Mouse (Mus musculus) lung, postnatal 14 days (tissue): Measurements from ENCODE around the gene Foxn3.

Experiments
- DNase-seq: peaks from one replicate; pipeline ENCODE4 v3.0.0; 2021

Gene Foxn3

DNA sequence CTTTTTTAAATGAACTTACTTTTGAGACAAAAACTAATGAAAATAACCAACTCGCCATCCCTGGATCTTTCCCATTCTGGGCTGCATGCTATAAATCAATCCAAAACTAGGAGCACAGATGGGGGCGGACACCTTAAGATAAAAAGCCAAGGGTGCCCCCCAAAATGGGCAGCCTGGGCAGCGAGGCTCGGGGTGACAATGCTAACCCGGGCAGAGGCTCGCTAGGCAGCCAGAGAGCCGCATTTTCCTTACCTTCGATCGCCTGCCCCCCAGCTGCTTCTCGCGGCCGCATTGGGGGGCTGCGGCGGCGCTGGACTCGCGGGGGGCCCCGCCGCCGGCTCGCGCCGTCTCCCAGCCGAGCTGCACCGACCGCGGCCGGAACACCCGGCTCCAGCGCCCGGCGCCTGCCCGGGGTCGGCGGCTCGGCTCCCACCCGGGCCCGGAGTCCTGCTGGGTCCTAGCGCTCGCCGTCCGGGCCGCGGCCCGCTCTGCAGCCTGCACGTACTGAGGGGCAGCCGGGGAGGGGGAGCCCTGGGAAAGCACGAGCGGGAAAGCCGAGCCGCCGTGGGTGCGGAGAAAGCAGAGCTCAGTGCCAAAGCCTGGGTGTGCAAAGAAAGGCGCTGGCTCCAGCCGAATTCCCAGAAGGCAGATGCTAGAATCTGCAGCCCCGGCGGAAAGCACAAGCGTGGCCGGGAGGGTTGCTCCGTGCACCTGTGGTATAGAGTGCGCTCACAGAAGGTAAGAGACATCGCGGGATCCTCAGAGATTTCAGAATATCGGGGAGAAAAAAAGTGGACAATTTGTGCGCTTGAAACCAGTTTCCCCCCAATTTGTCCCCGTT, at the start of gene Foxn3:
Gene Foxn3 (minus strand): TSS at position 364 of the 841 bp plus-strand sequence.
- peak; percentile 77 for DNase-seq

DNA sequence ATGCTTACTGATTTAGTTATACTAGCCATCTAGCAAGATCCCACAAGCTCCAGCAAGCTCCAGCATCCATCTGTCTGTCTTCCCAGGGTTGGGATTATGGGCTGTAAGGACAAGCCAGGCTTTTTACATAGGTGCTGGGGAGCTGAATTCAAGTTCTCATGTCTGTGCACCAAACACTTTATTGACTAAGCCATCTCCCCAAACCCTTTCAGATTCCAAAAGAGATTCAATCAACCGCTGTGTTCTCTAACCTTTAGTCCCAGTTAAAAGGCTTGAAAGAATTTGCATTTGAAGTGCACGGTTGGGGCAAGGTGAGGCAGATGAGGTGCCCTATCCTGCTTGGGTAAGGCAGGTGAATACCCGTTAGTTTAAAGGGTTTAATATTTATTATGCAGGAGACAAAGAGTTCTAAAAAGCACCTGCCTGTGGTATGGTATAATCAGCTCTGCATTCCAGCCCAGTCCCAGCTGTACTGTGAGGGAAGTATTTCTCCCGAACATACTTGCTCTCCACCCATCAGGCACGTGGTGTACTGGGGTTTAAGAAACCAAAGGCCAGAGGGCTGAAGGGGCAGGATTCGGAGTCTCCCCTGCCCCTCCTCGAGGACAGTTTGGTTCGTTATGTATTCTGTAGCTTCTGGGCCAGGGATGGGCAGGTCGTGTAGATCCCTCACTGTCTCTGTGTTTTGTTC, 48.9 kb upstream of the Foxn3 start:
- no peak for DNase-seq

DNA sequence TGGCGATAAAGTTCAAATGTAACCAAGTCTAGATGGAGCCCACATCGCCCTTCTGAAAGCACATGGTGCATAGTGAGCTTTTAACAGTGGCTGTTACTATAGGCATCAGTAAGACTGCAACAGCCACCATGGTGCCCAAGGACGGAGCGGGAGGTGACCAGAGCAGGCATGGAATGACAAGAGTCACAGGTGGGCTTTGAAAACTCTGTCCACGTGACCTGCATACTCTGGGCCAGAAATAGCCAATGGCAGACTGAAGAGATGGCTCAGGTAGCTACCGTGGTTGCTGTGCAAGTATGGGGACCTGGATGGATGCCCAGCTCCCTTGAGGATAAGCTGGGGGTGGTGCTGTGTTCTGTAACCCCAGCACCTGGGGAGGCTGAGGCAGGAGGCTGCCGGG, 47.5 kb upstream of the Foxn3 start:
- no peak for DNase-seq

DNA sequence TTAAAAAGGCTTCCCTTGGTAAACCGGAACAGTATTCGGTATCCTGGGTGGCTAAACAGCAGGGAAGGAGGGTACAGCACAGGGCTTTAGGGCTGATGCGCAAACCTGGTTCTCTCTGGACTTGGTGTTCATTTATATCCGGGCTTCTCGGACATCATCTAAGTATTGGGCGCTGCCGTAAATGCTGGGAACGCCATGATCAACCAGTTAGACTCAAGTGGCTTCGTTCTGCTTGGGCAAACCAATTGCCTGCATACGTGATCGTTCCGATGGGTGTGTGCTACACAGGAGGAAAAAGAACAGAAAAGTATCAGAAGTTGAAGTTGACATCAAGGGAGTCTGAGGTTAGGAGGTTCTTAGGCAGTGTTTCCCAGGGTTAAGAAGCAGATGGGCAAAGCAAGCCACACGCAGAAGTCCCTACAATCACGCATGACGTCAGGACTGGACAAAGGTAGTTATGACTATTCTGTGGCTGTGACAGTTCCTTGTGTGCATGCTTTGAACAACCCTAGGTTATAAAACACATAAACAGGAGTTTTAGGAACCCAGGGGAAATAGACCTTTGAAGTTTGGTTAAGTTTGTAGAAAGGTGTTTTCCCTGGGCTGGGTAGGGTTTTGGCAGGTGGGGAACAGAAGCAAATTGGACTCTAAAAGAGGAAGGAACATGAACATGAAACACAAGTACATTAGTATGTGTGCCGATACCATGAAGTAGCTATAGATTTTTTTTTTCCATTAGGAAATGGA, 46.9 kb upstream of the Foxn3 start:
- no peak for DNase-seq

DNA sequence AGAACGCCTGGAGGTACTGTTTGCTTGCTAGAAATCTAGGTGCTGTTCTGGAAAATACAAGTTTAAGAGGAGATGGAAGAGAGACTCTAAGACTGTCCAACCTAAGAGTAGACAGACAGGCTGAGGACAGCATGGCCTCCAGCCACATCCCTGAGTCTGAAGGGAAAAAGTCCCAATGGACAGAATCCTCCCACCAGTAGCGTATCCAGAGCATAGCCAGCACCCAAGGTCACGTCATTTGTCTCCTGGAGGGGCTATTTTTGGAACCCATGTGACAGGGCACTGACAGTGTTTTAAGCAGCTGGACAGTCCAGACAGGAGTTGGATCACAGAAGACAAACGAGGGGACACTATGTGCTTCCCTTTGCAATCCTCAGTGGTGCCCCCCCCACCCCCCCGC, 46.3 kb upstream of the Foxn3 start:
- no peak for DNase-seq

DNA sequence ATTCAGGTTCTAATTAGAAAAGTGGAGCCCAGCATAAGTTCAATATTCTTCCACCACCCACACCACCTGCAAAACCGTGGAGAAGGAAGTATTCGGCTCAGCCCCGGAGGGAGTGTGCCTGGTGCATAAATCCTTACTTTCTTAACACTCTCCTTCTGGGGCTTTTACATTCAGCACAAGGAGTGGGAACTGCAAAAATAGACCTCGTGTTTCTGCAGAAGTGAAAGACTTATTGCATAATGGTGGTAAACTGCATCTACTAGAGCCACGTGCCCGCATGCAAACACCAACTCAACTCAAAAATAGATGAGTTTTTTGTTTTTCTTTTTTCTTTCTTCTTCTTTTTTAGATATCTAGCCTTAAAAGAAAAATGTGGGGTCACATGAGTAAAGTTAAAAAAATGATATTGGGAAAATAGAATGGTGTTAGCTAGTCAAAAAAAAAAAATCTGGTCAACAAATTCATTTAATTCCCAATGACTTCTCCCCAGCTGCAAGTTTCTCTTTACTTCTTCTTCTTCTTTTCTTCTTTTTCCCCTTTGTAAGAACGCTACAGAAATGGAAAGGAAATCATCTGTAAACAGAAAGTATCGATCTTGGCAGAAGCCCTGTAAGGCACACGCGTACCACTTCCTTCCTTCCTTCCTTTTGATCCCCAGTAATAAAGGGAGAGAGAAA, 45.0 kb upstream of the Foxn3 start:
- DNase-seq, result no peak

DNA sequence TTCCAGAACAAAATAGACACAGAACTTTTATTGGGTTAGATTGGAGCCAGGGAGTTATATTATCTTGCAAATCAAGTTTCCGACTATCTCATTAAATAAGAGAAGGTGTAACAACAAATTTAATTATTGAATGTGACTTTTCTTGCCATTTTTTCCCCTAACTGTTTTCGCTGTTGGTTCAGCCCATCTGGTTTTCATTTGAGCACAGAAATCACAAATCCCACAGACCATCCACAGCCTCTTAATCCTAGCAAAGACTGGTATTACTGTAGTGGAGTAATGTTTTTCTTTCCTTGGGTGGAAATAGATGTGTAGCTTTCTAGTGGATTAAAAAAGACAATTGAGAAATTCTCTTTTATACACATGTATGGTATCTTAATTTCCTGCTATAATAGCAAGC, 40.0 kb upstream of the Foxn3 start:
- DNase-seq, result no peak

DNA sequence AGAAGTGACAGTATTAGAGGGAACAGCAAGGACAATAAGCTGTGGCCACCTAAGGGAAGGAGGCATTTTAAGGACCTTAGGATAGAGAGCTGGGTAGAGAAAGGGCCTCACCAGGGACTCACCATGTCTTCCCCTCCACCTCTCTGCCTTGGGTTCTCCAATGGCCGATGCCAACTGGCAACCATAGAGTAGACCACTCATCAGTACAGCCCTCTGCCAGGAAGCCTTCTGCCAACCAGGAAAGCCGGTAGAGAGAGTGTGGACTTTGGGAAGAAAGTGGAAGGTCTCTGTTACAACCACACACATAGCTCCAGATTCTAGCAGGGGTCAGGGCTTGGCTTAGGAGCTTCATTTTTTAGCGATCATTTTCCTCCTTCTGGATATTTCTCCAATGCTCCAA, 38.5 kb upstream of the Foxn3 start:
- no peak for DNase-seq

DNA sequence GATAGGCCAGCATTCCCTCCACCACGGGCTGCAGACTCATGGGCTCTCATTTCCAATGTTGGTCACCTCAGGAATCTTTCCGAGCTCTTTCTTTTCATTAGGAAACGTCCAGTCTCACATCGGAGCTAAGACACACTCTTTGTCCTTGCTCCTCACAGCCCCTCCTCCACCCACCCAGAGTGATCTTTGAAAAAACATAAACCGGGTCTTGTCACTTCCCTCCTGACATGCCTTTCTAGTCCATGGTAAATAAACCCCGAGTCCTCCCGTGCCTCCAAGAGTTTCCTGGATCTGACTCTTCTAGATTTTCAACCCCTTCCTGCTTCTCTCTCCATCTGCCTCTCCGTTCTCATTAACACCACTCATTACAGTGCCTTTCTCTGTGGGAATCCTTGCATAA, 38.0 kb upstream of the Foxn3 start:
- DNase-seq, result no peak

DNA sequence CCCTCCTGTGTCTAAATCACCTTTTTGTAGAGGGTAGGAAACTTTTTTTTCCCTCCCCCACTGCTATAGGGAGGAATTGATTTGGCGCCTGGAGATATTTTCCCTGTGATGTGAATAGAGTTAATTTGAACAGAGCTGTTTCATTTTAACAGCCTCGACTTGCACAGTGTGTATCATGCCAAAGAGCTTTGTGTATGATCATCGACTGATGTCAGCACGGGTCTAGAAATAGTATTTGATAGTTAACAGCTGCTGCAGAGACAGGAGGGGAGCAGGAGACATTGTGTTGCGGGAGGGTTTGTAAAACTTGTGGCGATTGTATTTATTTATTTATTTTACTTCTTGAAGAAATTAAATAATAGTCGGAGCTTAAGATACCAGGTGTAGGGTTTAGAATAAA, 36.2 kb upstream of the Foxn3 start:
- no peak for DNase-seq

DNA sequence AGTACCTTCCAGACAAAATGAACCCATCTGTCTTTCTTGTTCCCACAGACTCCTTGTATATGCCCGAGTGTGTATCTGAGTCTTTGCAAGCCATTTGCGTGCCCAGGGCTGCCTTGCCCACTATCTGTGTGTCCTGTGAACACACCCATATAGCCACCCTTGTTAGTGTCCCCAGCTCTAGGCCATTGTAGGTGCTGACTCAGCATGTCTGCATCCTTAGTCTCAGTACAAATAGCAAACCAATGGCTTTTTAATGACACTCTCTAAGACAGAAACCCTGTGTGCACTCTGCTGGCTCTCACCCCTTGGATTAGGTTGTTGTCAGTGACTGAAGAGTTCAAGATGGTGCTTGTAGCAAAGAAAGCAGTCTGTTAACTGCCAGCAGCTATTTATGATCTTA, 33.0 kb upstream of the Foxn3 start:
- no peak for DNase-seq

DNA sequence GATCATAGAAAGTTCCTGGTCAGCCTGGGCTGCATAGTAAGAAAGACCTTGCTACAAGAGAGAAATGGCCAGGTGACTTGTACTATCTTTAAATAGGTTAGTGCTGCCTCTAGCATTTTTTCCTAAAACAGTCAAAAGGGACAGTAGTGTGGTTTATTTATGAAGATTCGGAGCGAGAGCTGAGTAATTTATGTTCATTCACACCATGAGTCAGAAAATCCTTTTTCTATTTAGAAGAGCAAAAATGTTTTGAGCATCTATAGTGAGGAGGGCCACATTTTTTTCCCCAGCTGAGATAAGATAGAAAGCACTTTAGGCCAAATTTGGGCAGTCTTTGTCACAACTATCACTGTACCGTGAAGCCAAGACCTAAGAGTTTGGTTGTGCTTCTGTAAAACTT, 24.0 kb upstream of the Foxn3 start:
- DNase-seq, result no peak

DNA sequence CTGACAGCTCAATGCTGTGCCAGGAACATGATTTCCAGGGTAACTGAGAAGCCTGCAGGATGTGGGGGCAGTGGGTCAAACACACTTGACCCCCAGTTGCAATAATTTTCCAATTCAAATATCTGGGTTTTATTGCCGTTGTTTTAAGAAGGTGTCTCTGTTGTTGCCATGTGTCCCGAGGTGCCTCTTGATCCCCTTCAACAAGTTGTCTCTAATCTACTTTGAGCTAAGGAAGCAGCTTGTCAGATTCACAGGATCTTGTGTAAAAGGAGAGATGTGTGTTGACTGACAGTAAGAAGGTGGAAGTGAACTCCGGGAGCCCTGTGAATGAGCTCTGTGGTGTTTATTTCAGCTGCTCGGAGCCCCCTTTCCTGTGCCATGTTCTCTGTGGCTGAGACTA, 16.6 kb upstream of the Foxn3 start:
- DNase-seq, result no peak

DNA sequence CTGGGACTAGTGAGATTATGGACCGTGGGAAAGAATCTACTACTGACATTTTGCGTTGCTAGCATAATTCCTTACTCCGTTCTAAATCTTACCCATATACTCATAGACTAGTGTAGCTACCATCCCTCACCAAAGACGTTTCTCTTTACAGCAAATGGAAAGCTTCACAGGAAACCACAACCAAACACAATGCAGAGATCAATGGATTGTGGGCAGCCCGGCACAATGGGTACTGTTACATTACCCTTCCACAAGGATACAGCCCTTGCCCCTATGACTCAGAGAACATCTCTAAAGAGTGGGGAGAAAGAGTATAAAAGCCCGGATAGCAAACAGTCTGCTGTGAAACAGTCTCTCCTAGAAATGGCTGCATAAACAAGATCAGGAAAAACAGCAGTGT, 13.3 kb upstream of the Foxn3 start:
- no peak for DNase-seq

DNA sequence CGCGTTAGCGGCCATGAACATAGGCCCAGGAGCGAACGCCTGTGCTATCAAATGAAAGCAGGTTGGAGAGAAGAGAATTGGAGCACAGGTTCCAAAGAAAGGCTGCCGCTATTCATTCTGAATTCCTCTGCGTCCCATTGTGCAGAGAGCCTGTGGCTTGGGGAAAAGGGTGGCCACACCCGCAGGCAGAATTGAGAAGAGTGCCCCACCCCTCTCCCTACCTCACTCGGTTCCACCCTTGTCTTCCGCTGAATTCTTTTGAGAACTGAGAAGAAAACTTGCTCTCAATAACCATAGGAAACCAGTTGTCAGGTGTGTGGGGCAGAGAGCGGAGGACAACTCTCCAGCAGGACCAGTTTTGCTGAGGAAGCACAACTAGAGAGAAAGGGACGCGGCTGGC, 10.9 kb upstream of the Foxn3 start:
- no peak for DNase-seq

DNA sequence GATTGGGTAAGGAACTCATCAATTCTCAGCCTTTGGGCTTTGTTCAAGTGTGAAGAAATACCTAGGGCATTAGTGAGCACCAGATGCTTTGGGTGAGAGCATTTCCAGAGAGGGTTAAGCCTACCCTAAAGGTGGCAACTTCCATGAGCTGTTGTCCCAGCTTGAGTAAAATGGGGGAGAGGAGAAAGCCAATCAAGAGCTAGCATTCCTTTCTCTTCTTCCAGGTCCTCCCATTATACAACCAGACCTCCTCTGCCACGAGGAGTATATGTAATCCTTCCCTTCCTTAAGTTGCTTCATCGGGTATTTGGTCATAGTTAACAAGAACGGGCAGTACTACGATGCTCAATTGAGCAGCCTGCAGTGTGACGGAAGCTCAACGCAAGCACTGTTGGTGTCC, 9.7 kb upstream of the Foxn3 start:
- DNase-seq, result no peak

DNA sequence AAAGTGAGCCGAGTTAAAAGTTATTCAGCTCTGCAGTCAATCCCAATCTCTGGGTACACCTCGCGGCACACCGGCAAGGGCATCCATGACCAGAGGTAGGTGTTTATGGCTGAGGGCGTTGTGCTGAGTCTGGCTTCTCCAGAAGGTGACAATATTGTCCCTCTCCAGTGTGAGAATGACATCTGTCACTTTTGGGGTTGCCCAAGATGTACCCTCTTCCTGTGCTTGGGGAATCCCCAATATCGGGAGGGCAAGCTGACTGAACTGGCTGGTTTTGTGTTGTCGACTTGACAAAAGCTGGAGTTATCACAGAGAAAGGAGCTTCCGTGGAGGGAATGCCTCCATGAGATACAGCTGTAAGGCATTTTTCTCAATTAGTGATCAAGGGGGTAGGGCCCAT, 8.6 kb upstream of the Foxn3 start:
- DNase-seq, result no peak

DNA sequence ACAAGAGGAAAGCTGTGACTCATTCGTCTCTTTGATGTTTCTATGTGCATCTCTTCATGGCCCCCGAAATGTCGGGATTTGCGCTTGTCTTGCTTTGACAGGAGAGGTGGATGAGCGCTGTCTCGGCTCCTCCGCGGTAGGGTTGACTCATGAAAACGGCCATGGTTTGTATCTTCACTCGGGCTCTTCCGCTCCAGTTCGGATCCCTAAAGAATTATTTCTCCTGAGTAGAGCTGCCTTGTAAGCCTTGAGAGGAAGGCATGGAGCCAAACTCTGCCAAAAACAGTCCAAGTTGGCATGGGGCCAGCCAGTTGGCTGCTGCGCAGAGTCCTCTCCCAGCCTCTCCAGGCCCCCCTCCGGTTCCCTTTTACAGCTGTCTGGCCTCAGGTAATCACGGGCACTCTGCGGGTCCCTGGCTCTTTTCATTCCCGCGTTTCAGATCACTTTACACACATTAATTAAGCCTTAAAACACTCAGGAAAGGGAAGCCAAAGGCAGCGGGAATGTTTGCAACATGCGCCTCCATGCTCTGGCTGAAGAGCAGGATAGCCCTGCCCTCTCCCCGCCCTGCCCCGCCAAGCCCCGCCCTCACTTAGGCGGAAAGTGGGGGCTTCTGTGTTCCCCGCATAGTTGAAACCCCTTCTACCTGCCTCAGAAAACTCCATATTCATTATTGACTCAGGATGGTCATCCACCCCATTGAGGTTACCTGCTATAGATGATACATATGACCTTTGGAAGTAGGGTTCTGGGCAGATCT, 7.0 kb upstream of the Foxn3 start:
- peak; percentile 68 for DNase-seq

DNA sequence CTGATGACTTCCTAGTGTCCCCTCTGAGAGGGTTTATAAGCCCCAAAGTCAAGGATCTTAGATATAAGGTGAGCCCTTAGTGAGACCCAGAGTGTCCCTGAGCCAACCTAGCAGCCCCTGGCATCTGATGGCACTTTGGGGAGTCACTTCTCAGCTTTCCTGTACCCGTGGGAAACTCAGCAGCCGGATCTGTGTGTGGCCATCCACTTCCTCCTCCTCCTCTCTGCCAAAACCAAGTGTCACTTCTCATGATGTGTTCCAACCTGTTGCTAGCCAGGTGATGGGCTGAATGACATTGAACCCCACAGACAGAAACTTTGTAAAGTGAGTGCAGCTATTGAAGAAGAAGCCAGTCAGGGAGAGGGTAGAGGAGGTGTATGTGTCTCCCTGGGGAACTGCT, 2.2 kb upstream of the Foxn3 start:
- DNase-seq, result no peak

DNA sequence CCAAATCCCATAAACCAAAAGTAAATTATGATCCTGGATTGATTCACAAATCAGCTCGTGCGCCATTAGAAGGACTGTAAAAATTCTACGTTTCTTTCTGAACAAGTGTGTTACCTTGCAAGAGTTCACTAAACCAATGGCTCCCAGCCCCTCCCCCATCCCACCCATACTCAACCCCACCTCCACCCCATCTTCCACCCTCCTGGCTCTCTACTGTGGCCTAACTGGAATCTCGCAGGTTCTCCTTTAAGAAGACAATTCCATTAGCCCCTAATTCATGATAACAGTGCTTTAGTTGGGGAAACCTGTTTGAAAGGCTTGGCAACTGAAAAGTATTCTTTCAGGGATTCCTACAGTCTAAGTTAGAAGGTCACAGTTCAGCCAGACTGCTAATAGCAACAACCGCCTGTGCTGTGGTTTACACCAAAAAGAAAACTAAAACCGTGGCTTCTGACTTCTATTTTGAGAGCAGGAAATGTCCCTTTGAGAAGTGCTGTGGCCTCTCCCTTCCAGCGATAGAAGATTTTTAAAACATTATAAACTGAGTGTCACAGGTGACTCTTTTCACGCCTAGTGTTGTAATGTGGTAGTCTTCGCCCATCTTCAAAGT, 1.0 kb upstream of the Foxn3 start:
- DNase-seq, result no peak

DNA sequence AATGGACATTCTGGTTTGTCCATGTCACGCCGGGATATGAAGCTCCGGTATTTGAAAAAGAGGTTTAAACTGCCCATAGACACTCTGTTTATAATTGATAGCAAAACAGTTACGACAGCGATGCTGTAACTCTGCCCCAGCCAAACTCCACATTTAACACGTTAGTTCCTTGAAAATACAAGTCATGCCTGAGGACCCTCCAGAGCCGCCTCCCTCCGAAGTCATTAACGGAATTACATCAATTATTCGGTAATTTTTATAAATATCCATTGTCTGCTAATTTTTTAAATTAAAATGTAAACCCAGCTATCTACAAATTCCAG, 554 bp downstream of the Foxn3 start:
- peak; percentile 33 for DNase-seq
